Mouse (Mus musculus): ENCODE data around the gene Farsb. TPM values are rescaled to one million over a fixed set of nuclear protein-coding genes. Genes with fewer than 3 reads are reported as not detected.
"Not testable (repeated sequence)": the region's sequence is repeated elsewhere in the genome, so short reads cannot be mapped to it uniquely, and the experiment has no call there.

Gene Farsb
- 10 to 100 TPM; 45.7 to 50.4 TPM for total RNA-seq (2021)

- intact Hi-C loops (cut with DNase I), result no loop called here
- peak; percentile 95 for DNase-seq
Observed at GRCm38 (mm10) chr1:78488752-78489492, at the start of gene Farsb. Gene Farsb, minus strand, starts transcription at chr1:78488897.

GRCm38 (mm10) chr1:78538396-78538795, 49.7 kb upstream of the Farsb start:
- no peak for DNase-seq
- intact Hi-C loops (cut with DNase I), result loop anchor here (2.0 to 5.0 kb wide), 2 partner anchors 30 to 1099 kb away; no protein-coding TSS in a partner anchor

GRCm38 (mm10) chr1:78537494-78538010, 48.9 kb upstream of the Farsb start:
- DNase-seq, result peak; percentile 68 to 70
- intact Hi-C loops (cut with DNase I), result loop anchor here (2.0 to 5.0 kb wide), 4 partner anchors 31 to 1100 kb away; partner anchors contain the start of gene Acsl3

- peak; percentile 79 to 89 for DNase-seq
- intact Hi-C loops (cut with DNase I), result loop anchor here (2.0 to 5.0 kb wide), 3 partner anchors 120 to 1101 kb away; partner anchors contain the start of gene Acsl3
Observed at GRCm38 (mm10) chr1:78536310-78537164, 47.8 kb upstream of the Farsb start.

- intact Hi-C loops (cut with DNase I), result loop anchor here (5.0 kb wide), 1 partner anchor 1103 kb away; no protein-coding TSS in a partner anchor
- DNase-seq, result no peak
Observed at GRCm38 (mm10) chr1:78534428-78535150, 45.9 kb upstream of the Farsb start.

- intact Hi-C loops (cut with DNase I), result no loop called here
- no peak for DNase-seq
Observed at GRCm38 (mm10) chr1:78532184-78532800, 43.6 kb upstream of the Farsb start.

- intact Hi-C loops (cut with DNase I), result no loop called here
- no peak for DNase-seq
Observed at GRCm38 (mm10) chr1:78530500-78531215, 42.0 kb upstream of the Farsb start.

GRCm38 (mm10) chr1:78529011-78529410, 40.3 kb upstream of the Farsb start:
- intact Hi-C loops (cut with DNase I), result no loop called here
- no peak for DNase-seq

GRCm38 (mm10) chr1:78528356-78528755, 39.7 kb upstream of the Farsb start:
- DNase-seq, result no peak
- intact Hi-C loops (cut with DNase I), result no loop called here

- DNase-seq, result peak; percentile 35 to 68
- intact Hi-C loops (cut with DNase I), result no loop called here
Observed at GRCm38 (mm10) chr1:78525189-78525886, 36.6 kb upstream of the Farsb start.

GRCm38 (mm10) chr1:78518907-78519306, 30.2 kb upstream of the Farsb start:
- intact Hi-C loops (cut with DNase I), result no loop called here
- DNase-seq, result no peak

- DNase-seq, result no peak
- intact Hi-C loops (cut with DNase I), result no loop called here
Observed at GRCm38 (mm10) chr1:78512756-78513155, 24.1 kb upstream of the Farsb start.

- intact Hi-C loops (cut with DNase I), result no loop called here
- peak in 1 of 2 experiments; percentile 9 for DNase-seq
Observed at GRCm38 (mm10) chr1:78511621-78512160, 23.0 kb upstream of the Farsb start, which contains the start of gene BC035947. Gene BC035947, minus strand, starts transcription at chr1:78512158.

- intact Hi-C loops (cut with DNase I), result no loop called here
- DNase-seq, result no peak
Observed at GRCm38 (mm10) chr1:78510862-78511261, 22.2 kb upstream of the Farsb start, which contains the start of gene Mogat1. Gene Mogat1, plus strand, starts transcription at chr1:78510991.

GRCm38 (mm10) chr1:78507137-78507536, 18.4 kb upstream of the Farsb start:
- intact Hi-C loops (cut with DNase I), result no loop called here
- DNase-seq, result no peak

- intact Hi-C loops (cut with DNase I), result no loop called here
Observed at GRCm38 (mm10) chr1:78502527-78502926, 13.8 kb upstream of the Farsb start.

GRCm38 (mm10) chr1:78501856-78502255, 13.2 kb upstream of the Farsb start:
- intact Hi-C loops (cut with DNase I); DNase-seq: not testable (repeated sequence)

More at GRCm38 (mm10) chr1:78502527-78502926, 13.8 kb upstream of the Farsb start:
- DNase-seq, result no peak

GRCm38 (mm10) chr1:78501036-78501435, 12.3 kb upstream of the Farsb start:
- intact Hi-C loops (cut with DNase I), result no loop called here
- DNase-seq, result no peak
